Mouse (Mus musculus): ENCODE measurements at regions not wholly inside any gene's neighbourhood (a gene's known extent, or its start where the extent isn't known, plus 50 kb on each side); places are given as distances from the start of the nearest gene placed in this dataset.

GRCm38 (mm10) chr17:88367876-88368275 lies 72.6 kb upstream of the Foxn2 start:
- Histone ChIP-seq H3K9ac (no peak overlapping the region), H3K36me3 (no peaks in the 10 kb centered on the region), H3K4me3 (no peak overlapping the region), H3K27ac (no peak overlapping the region), H3K9me3 (no peaks in the 10 kb centered on the region), H3K4me2 (no peak overlapping the region), H3K4me1 (no peaks in the 10 kb centered on the region), H3K27me3 (no peaks in the 10 kb centered on the region)
- WGBS = 71% methylated on average over 5 of the region's 5 CpGs
- no peak for ATAC-seq (ENCODE audit: insufficient number of reproducible peaks, low FRiP score, low TSS enrichment, low read depth)

GRCm38 (mm10) chr17:88369971-88370370 lies 70.5 kb upstream of the Foxn2 start:
- 76% methylated on average over 8 of the region's 8 CpGs for WGBS

GRCm38 (mm10) chr17:88370676-88371075 lies 69.8 kb upstream of the Foxn2 start:
- H3K36me3 ChIP-seq = no peaks in the 10 kb centered on the region
- no peaks in the 10 kb centered on the region for H3K27me3 ChIP-seq
- ATAC-seq (ENCODE audit: insufficient number of reproducible peaks, low FRiP score, low TSS enrichment, low read depth) = no peak
- H3K9me3 ChIP-seq = no peaks in the 10 kb centered on the region
- no peak overlapping the region for H3K27ac ChIP-seq
- 80% methylated on average over 9 of the region's 9 CpGs for WGBS
- H3K9ac ChIP-seq = no peak overlapping the region
- no peak overlapping the region for H3K4me3 ChIP-seq
- H3K4me2 ChIP-seq = no peak overlapping the region
- no peaks in the 10 kb centered on the region for H3K4me1 ChIP-seq

More at GRCm38 (mm10) chr17:88369971-88370370, 70.5 kb upstream of the Foxn2 start:
- H3K27me3 ChIP-seq = no peaks in the 10 kb centered on the region
- no peak for ATAC-seq (ENCODE audit: insufficient number of reproducible peaks, low FRiP score, low TSS enrichment, low read depth)
- H3K4me2 ChIP-seq = no peak overlapping the region
- H3K4me3 ChIP-seq = no peak overlapping the region
- no peaks in the 10 kb centered on the region for H3K36me3 ChIP-seq
- H3K9me3 ChIP-seq = no peaks in the 10 kb centered on the region
- H3K27ac ChIP-seq = no peak overlapping the region
- no peak overlapping the region for H3K9ac ChIP-seq
- H3K4me1 ChIP-seq = no peaks in the 10 kb centered on the region

GRCm38 (mm10) chr17:88378505-88378904 lies 62.0 kb upstream of the Foxn2 start:
- no peak overlapping the region for H3K4me3 ChIP-seq
- no peaks in the 10 kb centered on the region for H3K36me3 ChIP-seq
- WGBS = 87% methylated on average over 5 of the region's 5 CpGs
- no peak overlapping the region for H3K27ac ChIP-seq
- no peak overlapping the region for H3K4me2 ChIP-seq
- no peak for ATAC-seq (ENCODE audit: insufficient number of reproducible peaks, low FRiP score, low TSS enrichment, low read depth)
- no peak overlapping the region for H3K9ac ChIP-seq
- H3K9me3 ChIP-seq = no peaks in the 10 kb centered on the region
- H3K27me3 ChIP-seq = no peaks in the 10 kb centered on the region
- H3K4me1 ChIP-seq = no peaks in the 10 kb centered on the region

DNA sequence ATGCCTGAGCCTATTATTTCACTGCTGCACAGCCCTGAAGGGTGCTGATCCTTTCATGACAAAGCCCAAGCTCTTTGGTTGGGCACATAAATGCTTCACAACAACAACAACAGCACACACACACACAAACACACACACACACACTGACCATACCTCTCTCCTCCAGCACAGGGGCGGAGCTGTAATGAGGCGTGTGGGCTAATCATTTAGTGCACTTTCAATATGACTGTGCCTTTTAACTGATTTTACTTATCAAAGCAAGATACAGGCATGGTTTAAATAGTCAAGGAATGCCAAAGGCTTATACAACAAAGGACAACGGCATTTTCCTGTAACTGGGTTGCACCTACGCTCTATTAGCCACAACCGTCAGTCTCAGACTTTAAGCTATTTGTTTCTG lies 61.1 kb upstream of the Foxn2 start:
- 94% methylated on average over 5 of the region's 5 CpGs for WGBS
- H3K4me1 ChIP-seq = no peaks in the 10 kb centered on the region
- H3K9ac ChIP-seq = no peak overlapping the region
- no peaks in the 10 kb centered on the region for H3K36me3 ChIP-seq
- H3K9me3 ChIP-seq = no peaks in the 10 kb centered on the region
- ATAC-seq (ENCODE audit: insufficient number of reproducible peaks, low FRiP score, low TSS enrichment, low read depth) = no peak
- H3K27me3 ChIP-seq = no peaks in the 10 kb centered on the region
- no peak overlapping the region for H3K4me3 ChIP-seq
- no peak overlapping the region for H3K4me2 ChIP-seq
- H3K27ac ChIP-seq = no peak overlapping the region

- Histone ChIP-seq H3K9me3 (no peaks in the 10 kb centered on the region), H3K4me3 (no peak overlapping the region), H3K9ac (no peak overlapping the region), H3K4me1 (no peaks in the 10 kb centered on the region), H3K27me3 (no peaks in the 10 kb centered on the region), H3K4me2 (no peak overlapping the region), H3K36me3 (no peaks in the 10 kb centered on the region), H3K27ac (no peak overlapping the region)
- no peak for ATAC-seq (ENCODE audit: insufficient number of reproducible peaks, low FRiP score, low TSS enrichment, low read depth)
- 55% methylated on average over 9 of the region's 9 CpGs for WGBS
Measured at GRCm38 (mm10) chr17:88381106-88381505, 59.4 kb upstream of the Foxn2 start.

GRCm38 (mm10) chr17:88383447-88383846 lies 57.1 kb upstream of the Foxn2 start:
- Histone ChIP-seq H3K4me2 (no peak overlapping the region), H3K4me1 (no peaks in the 10 kb centered on the region), H3K9ac (no peak overlapping the region), H3K4me3 (no peak overlapping the region), H3K27me3 (no peaks in the 10 kb centered on the region), H3K27ac (no peak overlapping the region), H3K36me3 (no peaks in the 10 kb centered on the region), H3K9me3 (no peaks in the 10 kb centered on the region)
- ATAC-seq (ENCODE audit: insufficient number of reproducible peaks, low FRiP score, low TSS enrichment, low read depth) = no peak
- 78% methylated on average over 4 of the region's 4 CpGs for WGBS

GRCm38 (mm10) chr17:88388441-88388951 lies 52.0 kb upstream of the Foxn2 start:
- H3K4me3 ChIP-seq = no peak overlapping the region
- H3K4me2 ChIP-seq = no peak overlapping the region
- H3K4me1 ChIP-seq = no peaks in the 10 kb centered on the region
- H3K9ac ChIP-seq = no peak overlapping the region
- H3K27ac ChIP-seq = no peak overlapping the region
- no peak for ATAC-seq (ENCODE audit: insufficient number of reproducible peaks, low FRiP score, low TSS enrichment, low read depth)
- no peaks in the 10 kb centered on the region for H3K27me3 ChIP-seq
- no peaks in the 10 kb centered on the region for H3K9me3 ChIP-seq
- 68% methylated on average over 15 of the region's 15 CpGs for WGBS
- H3K36me3 ChIP-seq = no peaks in the 10 kb centered on the region

- 64% methylated on average over 14 of the region's 14 CpGs for WGBS
- H3K9ac ChIP-seq = no peak overlapping the region
- no peak overlapping the region for H3K4me2 ChIP-seq
- no peaks in the 10 kb centered on the region for H3K4me1 ChIP-seq
- no peak overlapping the region for H3K27ac ChIP-seq
- no peaks in the 10 kb centered on the region for H3K9me3 ChIP-seq
- H3K27me3 ChIP-seq = no peaks in the 10 kb centered on the region
- no peaks in the 10 kb centered on the region for H3K36me3 ChIP-seq
- ATAC-seq (ENCODE audit: insufficient number of reproducible peaks, low FRiP score, low TSS enrichment, low read depth) = no peak
- no peak overlapping the region for H3K4me3 ChIP-seq
Measured at GRCm38 (mm10) chr17:88389668-88390461, 50.6 kb upstream of the Foxn2 start.
